Mouse (Mus musculus) testis, adult 10 weeks (tissue): ENCODE data around the gene Adh7. TPM values are rescaled to one million over a fixed set of nuclear protein-coding genes. Genes with fewer than 3 reads are reported as not detected.

Experiments used
- polyA plus RNA-seq: library from polyadenylated mRNA; stranded (reverse); fragments of 350-450 nt; fragmentation: Illumina TruSeq; extraction: RNeasy Lipid Tissue Mini Kit (QIAGEN cat#74804); gene quantifications from one replicate; pipeline ENCODE4 v1.2.3, GENCODE M21; 2014; ENCODE audit warnings: low read depth, low replicate concordance

Adh7 gene
- polyA plus RNA-seq, result 7.1 TPM

DNA sequence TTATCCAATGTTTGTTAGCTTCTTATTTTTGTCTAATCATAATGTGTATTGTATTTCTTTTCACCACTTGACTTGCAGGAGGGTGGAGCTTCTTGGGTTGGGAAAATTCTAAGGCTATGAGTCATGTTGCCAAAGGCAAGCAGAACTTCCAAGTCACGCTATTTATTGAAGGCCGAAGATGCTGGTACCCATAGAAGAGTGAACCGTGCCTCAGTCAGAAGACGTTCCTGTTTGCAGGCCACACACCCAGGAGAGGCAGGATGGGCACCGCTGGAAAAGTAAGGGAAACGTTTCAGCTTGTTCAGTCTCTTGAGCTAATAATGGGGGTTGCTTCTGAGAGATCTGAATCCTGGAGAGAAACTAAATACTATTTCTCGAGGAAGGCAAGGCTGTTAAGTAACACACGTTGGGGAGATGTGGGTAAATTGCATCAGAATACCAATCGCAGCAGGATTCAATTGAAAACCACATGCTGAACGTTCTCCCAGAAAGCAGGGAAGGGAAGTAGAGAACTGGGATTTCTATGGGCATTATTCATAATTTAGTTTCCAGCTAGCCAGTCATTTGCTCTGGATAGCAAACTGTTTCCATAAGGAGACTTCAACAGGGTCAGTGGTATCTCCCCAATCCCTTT, at the start of gene Adh7:
Gene Adh7, plus strand, starts transcription at position 130 of the 634 bp plus-strand sequence.

DNA sequence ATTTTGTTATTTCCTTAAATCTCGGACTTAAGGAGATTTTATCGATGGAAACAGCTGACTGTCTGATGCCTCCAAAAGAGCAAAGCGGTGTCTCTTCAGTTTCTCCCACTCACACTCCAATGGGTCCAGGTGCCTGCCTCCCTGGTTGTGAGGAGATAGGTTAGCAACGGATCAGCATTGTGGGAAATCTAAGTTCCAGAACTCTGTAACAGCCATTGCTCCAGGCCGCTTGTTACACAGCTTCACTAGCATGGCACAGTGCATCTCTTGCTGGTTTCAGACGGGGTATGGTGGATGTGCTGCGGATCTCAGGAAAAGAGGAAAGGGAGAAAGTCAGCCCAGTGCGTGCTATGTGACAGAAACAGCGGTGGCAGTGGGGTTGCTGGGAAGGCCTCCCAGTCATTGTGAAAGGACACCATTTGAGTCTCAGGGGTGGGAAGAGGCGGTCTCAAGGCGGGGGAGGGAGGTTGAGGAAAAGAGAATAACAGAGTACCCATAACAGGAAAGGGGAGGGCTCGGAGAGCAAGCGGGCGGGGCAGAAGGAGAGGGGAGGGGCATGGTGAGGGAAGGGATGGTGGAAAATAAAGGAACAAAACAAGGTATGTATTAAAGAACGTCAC, 23.8 kb upstream of the Adh7 start, which contains the start of gene 4930579F01Rik:
Gene 4930579F01Rik, minus strand, starts transcription at position 143 of the 620 bp plus-strand sequence.

DNA sequence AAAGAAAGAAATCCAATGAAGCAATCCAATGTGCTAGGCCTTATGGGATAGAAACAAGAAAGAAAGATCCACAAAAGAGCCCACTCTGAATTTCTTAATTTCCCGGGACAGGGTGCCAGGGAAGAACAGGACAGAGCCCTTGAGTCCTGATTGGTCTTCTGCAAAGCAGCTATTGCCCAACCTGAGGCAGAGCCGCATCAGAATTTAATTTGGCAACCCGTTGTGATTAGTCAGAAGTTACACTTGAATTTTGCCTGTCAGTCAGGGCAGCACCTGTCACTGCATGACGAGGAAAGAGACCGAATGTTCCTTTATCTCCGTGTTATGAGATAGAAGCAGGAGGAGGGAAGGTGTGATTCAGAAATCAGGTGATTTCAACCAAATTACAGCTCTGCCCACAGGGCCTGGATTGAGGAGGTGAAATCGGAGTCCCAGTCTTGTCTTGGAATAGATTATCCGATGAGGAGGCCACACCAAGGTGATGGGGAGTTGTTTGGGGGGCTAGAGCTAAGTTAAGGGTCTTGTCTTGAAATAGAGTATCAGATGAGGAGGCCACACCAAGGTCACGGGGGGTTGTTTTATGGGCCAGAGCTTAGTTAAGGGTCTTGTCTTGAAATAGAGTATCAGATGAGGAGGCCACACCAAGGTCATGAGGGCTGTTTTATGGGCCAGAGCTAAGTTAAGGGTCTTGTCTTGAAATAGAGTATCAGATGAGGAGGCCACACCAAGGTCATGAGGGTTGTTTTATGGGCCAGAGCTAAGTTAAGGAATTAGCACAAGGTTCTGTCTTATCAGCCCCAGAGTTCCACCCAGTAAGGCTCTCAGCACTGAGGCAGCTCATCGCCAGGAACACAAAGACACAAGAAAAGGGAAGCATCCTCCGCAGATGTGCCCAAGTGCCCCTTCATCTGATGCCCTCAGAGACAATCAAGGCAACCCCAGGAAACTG, 43.4 kb downstream of the Adh7 start, which contains the start of gene Adh1:
Gene Adh1, plus strand, starts transcription at position 271 of the 949 bp plus-strand sequence.

Other genes with a start within 250 kb of the Adh7 start
- 41.7 TPM for gene Dapp1, start 236.2 kb upstream of the Adh7 start, polyA plus RNA-seq
- gene 1110002E22Rik, start 152.7 kb upstream of the Adh7 start, polyA plus RNA-seq, result not detected
- gene Gm5105, start 150.4 kb upstream of the Adh7 start, polyA plus RNA-seq, result not detected
- gene Trmt10a, start 74.3 kb upstream of the Adh7 start, polyA plus RNA-seq, result 99.5 TPM
- 15.8 TPM for gene Mttp, start 72.8 kb upstream of the Adh7 start, polyA plus RNA-seq
- 162 TPM for gene 4930579F01Rik, start 23.9 kb upstream of the Adh7 start, polyA plus RNA-seq
- 3.2 TPM for gene Adh1, start 43.2 kb downstream of the Adh7 start, polyA plus RNA-seq
- gene Adh6a, start 95.5 kb downstream of the Adh7 start, polyA plus RNA-seq, result not detected
- gene Adh6b, start 124.0 kb downstream of the Adh7 start, polyA plus RNA-seq, result 0.11 TPM
- gene Adh4, start 197.7 kb downstream of the Adh7 start, polyA plus RNA-seq, result 19.5 TPM
- gene Adh5, start 225.3 kb downstream of the Adh7 start, polyA plus RNA-seq, result 36.1 TPM